Mouse (Mus musculus) CH12F3 (cell line): Measurements from ENCODE around the gene Slit2.
"Not testable (repeated sequence)": the region's sequence is repeated elsewhere in the genome, so short reads cannot be mapped to it uniquely, and the experiment has no call there.

Source experiments
- in situ Hi-C: fragments of 300-500 bp; cut with MboI; formaldehyde crosslinking; loops from 2 replicates; pipeline ENCODE4 v1.14.3; 2020; ENCODE audit warnings: low sequenced_read_pairs

The Slit2 gene

GRCm38 (mm10) chr5:48225500-48225899, 242.6 kb downstream of the Slit2 start:
- in situ Hi-C loops, result no loop called here

DNA sequence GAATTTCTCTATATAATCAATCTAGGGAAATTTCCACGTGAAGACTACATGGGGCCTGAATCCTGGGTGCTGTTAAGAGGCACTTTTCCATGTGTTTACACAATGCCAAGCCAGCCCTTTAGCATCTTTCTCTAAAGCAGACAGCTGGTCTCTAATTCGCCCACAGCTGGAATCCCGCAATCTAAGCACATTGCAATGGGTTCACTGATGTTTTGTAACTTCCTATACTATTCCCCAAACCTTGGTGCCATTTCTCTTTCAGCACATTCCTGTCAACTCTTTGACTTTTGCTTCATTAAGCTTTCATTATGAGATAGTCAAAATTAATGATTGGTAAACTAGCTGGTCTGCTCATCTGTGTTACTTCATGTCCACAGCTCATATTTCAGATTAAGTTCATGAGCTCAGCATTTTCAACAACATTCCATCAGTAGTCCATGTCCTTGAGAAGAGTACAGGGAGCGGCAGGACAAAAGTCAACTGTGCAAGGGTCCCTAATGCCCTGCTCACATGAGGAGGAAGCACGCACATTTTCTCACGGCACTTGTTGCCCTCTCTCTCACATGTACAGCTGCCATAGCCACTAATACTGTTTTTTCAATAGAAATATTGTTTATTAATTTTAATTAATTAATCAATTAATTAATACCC, 247.6 kb downstream of the Slit2 start:
- in situ Hi-C loops, result no loop called here

GRCm38 (mm10) chr5:48234728-48235127, 251.8 kb downstream of the Slit2 start:
- in situ Hi-C loops, result no loop called here

GRCm38 (mm10) chr5:48235270-48235669, 252.3 kb downstream of the Slit2 start:
- in situ Hi-C loops, result no loop called here

DNA sequence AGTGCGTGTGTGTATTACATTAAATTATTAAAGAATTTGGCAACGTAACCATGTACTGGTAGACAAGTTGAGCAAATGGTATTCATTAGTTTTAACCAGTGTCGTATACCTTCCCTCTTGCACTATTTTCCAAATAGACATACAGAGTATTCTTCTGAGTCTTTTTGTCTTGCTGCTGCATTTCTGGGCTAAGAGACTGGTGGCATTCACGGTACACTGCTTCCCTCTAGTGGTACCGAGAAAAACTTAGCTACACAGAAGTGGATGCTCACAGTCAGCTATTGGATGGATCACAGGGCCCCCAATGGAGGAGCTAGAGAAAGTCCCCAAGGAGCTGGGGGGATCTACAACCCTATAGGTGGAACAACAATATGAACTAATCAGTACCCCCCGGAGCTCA, 257.8 kb downstream of the Slit2 start:
- in situ Hi-C loops, result not testable (repeated sequence)

GRCm38 (mm10) chr5:48248327-48248726, 265.4 kb downstream of the Slit2 start:
- in situ Hi-C loops, result no loop called here

DNA sequence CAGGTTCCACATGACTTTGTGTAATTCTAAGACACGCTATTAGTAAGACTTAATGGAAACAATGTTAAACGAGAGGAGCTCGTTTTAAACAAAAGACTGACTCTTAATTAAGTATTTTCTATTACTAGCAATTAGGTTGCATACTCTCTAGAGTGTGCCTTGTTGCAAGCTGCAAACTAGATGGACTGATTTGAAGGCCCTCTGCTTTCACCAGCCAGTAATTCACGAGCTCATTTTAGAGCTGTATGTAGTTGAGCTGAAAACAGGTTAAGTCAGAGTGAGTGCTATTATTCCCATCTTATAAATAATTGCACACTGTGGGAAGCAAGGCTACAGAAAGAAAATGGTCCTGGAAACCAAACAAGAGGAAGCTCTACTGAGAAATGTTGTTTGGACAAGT, 294.6 kb downstream of the Slit2 start:
- in situ Hi-C loops, result no loop called here

- in situ Hi-C loops, result no loop called here
Measured at GRCm38 (mm10) chr5:48301186-48301585, 318.2 kb downstream of the Slit2 start.

- in situ Hi-C loops, result no loop called here
Measured at GRCm38 (mm10) chr5:48315057-48315602, 332.2 kb downstream of the Slit2 start.

DNA sequence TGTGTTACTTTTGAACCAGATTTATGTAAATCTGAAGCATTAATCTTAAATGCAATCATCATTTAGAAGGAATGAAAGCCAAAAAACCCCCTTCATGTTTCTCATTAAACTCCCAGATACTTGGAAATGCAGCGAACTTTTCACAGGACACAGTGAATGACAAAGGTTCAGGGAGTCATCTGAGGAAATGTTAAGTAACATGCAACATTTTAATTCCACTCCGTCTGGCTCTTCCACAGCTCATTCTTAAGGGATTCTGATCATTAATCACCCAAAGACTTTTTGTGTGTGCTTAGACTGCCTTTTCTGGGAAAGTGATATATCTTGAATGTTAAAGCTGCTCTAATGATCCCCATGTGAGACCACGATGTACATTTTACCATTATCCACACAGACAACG, 337.7 kb downstream of the Slit2 start:
- in situ Hi-C loops, result no loop called here

- in situ Hi-C loops, result no loop called here
Measured at GRCm38 (mm10) chr5:48326221-48326620, 343.3 kb downstream of the Slit2 start.

GRCm38 (mm10) chr5:48327652-48328051, 344.7 kb downstream of the Slit2 start, which contains the start of gene 5730480H06Rik:
Gene 5730480H06Rik, plus strand, starts transcription at chr5:48327952.
- in situ Hi-C loops, result no loop called here

DNA sequence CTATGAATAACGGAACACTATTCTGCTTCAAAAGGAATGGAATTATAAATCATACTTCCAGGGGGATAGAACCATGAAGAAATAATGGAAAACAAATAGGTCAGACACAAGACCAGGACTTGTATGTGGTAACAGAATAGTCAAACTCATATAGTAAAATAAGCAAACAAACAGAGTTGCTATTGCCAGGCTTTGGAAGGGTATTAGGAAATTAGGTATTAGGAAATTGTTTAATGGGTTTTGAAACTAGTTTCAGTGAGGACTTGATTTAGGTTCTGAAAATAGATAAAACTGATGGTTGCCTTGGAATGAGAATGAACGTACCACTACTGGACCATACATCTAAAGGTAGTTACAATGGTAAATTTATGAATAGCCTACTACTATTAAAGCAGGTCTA, 346.8 kb downstream of the Slit2 start:
- in situ Hi-C loops, result no loop called here

DNA sequence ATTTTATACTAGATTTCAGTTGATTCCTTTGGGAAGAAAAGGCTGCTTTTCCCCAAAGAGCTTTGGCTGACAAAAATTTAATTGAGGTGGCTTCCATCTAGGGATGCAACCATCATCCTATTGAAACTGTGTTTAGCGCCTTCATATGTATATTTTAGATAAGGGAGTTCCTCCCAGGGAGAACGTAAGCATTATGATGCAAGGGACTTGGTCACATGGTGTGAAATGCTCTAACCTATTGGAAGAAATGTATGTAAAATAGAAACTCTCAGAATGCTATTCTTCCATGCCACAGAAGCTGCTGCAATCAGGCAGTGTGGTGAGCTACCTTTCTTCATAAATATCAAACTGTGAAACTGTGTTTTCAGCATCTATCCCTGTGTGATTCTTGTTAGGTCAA, 347.9 kb downstream of the Slit2 start:
- in situ Hi-C loops, result no loop called here

- in situ Hi-C loops, result no loop called here
Measured at GRCm38 (mm10) chr5:48331441-48331840, 348.5 kb downstream of the Slit2 start.

GRCm38 (mm10) chr5:48333407-48333806, 350.5 kb downstream of the Slit2 start:
- in situ Hi-C loops, result no loop called here

- in situ Hi-C loops, result no loop called here
Measured at GRCm38 (mm10) chr5:48333884-48334513, 351.1 kb downstream of the Slit2 start.

GRCm38 (mm10) chr5:48340808-48341433, 358.0 kb downstream of the Slit2 start:
- in situ Hi-C loops, result no loop called here

- in situ Hi-C loops, result no loop called here
Measured at GRCm38 (mm10) chr5:48345095-48345982, 362.4 kb downstream of the Slit2 start.

GRCm38 (mm10) chr5:48345983-48346648, 363.2 kb downstream of the Slit2 start:
- in situ Hi-C loops, result no loop called here
